Mouse (Mus musculus) right cerebral cortex, adult 2 months (tissue): Measurements from ENCODE around the gene Olfr76.
"Not testable (repeated sequence)": the region's sequence is repeated elsewhere in the genome, so short reads cannot be mapped to it uniquely, and the experiment has no call there.

Source experiments
- DNase-seq, 2 experiments: peaks; one replicate each; pipeline ENCODE4 v3.0.0; 2021 to 2022; ENCODE audit warnings: low spot score in 2 of 2

Gene Olfr76

GRCm38 (mm10) chr19:12123103-12123502 is at the start of gene Olfr76:
TSS of gene Olfr76 (minus strand) at chr19:12123203.
- DNase-seq: no peak

GRCm38 (mm10) chr19:12170062-12170599 is 47.1 kb upstream of the Olfr76 start, which contains the start of gene Olfr1555-ps1:
TSS of gene Olfr1555-ps1 (minus strand) at chr19:12170112.
- DNase-seq: not testable (repeated sequence)

- DNase-seq: no peak
Measured at GRCm38 (mm10) chr19:12145452-12145851, 22.4 kb upstream of the Olfr76 start.

- DNase-seq: peak; percentile 31 to 43
Measured at GRCm38 (mm10) chr19:12143356-12143755, 20.4 kb upstream of the Olfr76 start.

GRCm38 (mm10) chr19:12134289-12134688 is 11.3 kb upstream of the Olfr76 start:
- DNase-seq: peak; percentile 36 to 44

- no peak for DNase-seq
Measured at GRCm38 (mm10) chr19:12116464-12116863, 6.5 kb downstream of the Olfr76 start.

- DNase-seq: no peak
Measured at GRCm38 (mm10) chr19:12115797-12116196, 7.2 kb downstream of the Olfr76 start, which contains the start of gene Olfr1428. TSS of gene Olfr1428 (minus strand) at chr19:12115897.

- no peak for DNase-seq
Measured at GRCm38 (mm10) chr19:12113807-12114206, 9.2 kb downstream of the Olfr76 start.

- no peak for DNase-seq
Measured at GRCm38 (mm10) chr19:12104541-12104940, 18.5 kb downstream of the Olfr76 start.

GRCm38 (mm10) chr19:12103234-12103633 is 19.8 kb downstream of the Olfr76 start, which contains the start of gene Olfr1427:
TSS of gene Olfr1427 (minus strand) at chr19:12103334.
- no peak for DNase-seq

GRCm38 (mm10) chr19:12091913-12092312 is 31.1 kb downstream of the Olfr76 start, which contains the start of gene Olfr1426:
TSS of gene Olfr1426 (minus strand) at chr19:12092013.
- DNase-seq: no peak

- not testable (repeated sequence) for DNase-seq
Measured at GRCm38 (mm10) chr19:12077631-12078030, 45.4 kb downstream of the Olfr76 start, which contains the start of gene Olfr1425. TSS of gene Olfr1425 (minus strand) at chr19:12077731.

- not testable (repeated sequence) for DNase-seq
Measured at GRCm38 (mm10) chr19:12069546-12069945, 53.5 kb downstream of the Olfr76 start.
